Mouse (Mus musculus) MEL (cell line): Measurements from ENCODE around the gene Slc17a7. TPM values are rescaled to one million over a fixed set of nuclear protein-coding genes. Genes with fewer than 3 reads are reported as not detected.
A peak's percentile ranks its signal among the peaks of the same experiment; 100 is the strongest.
"Not testable (repeated sequence)": the region's sequence is repeated elsewhere in the genome, so short reads cannot be mapped to it uniquely, and the experiment has no call there.

Experiments used
- DNase-seq: peaks from one replicate; pipeline ENCODE4 v3.0.0; 2011; ENCODE audit warnings: low read depth, low spot score
- H3K27ac ChIP-seq: 2 replicates; pipeline ENCODE4 v1.5.1; 2012; ENCODE audit warnings: low read depth, mild to moderate bottlenecking, control low read depth, low read length, moderate library complexity; ENCODE audit not compliant: control insufficient read depth
- H3K27me3 ChIP-seq, 2 experiments: fragments of 150-350 bp in 1 of 2; sonication (generic) in 1 of 2; 2 replicates each; pipeline ENCODE4 v1.6.1; 2012; ENCODE audit warnings: low read length in 2 of 2, mild to moderate bottlenecking in 2 of 2, improper control_type of control experiment in 1 of 2, moderate library complexity in 1 of 2; ENCODE audit not compliant: insufficient read depth in 2 of 2, control insufficient read depth in 1 of 2
- H3K36me3 ChIP-seq, 2 experiments: 2 replicates each; pipeline ENCODE4 v1.6.1; 2012 to 2014; ENCODE audit warnings: low read length in 2 of 2, improper control_type of control experiment in 1 of 2, inconsistent platforms in 1 of 2, mild to moderate bottlenecking in 1 of 2; ENCODE audit not compliant: insufficient read depth in 2 of 2, control insufficient read depth in 1 of 2
- H3K4me1 ChIP-seq, 2 experiments: fragments of 150-350 bp in 1 of 2; sonication (generic) in 1 of 2; 2 replicates each; pipeline ENCODE4 v1.6.1; 2012; ENCODE audit warnings: low read length in 2 of 2, improper control_type of control experiment in 1 of 2, mild to moderate bottlenecking in 1 of 2; ENCODE audit not compliant: insufficient read depth in 2 of 2, control insufficient read depth in 1 of 2
- H3K4me3 ChIP-seq, 2 experiments: fragments of 150-350 bp in 1 of 2; sonication (generic) in 1 of 2; 2 replicates each; pipeline ENCODE4 v1.5.1; 2012; ENCODE audit warnings: low read depth in 2 of 2, low read length in 2 of 2, mild to moderate bottlenecking in 2 of 2, moderate library complexity in 2 of 2, control low read depth in 1 of 2, improper control_type of control experiment in 1 of 2; ENCODE audit not compliant: control insufficient read depth in 1 of 2, insufficient read depth in 1 of 2
- H3K79me2 ChIP-seq: 2 replicates; pipeline ENCODE4 v1.6.1; 2012; ENCODE audit warnings: mild to moderate bottlenecking, low read length, moderate library complexity; ENCODE audit not compliant: control insufficient read depth, poor library complexity, insufficient read depth
- H3K9ac ChIP-seq: 2 replicates; pipeline ENCODE4 v1.6.1; 2012; ENCODE audit warnings: low read depth, mild to moderate bottlenecking, control low read depth, low read length, moderate library complexity; ENCODE audit not compliant: control insufficient read depth, poor library complexity, severe bottlenecking
- H3K9me3 ChIP-seq: fragments of 150-350 bp; sonication (generic); replicated peaks from 2 replicates; pipeline ENCODE4 v1.6.1; 2012; ENCODE audit warnings: mild to moderate bottlenecking, low read length, improper control_type of control experiment, moderate library complexity; ENCODE audit not compliant: insufficient read depth
- CTCF ChIP-seq, 3 experiments: IDR thresholded peaks in 2 of 3; conservative IDR thresholded peaks in 1 of 3; 2 replicates each; pipeline ENCODE4 v1.5.1; 2011 to 2012; ENCODE audit warnings: low read length in 3 of 3, low read depth in 2 of 3, mild to moderate bottlenecking in 2 of 3, improper control_type of control experiment in 1 of 3, inconsistent platforms in 1 of 3, mixed read lengths in 1 of 3, moderate library complexity in 1 of 3; ENCODE audit not compliant: control insufficient read depth in 1 of 3, insufficient read depth in 1 of 3, poor library complexity in 1 of 3, severe bottlenecking in 1 of 3
- EP300 ChIP-seq, 2 experiments: IDR thresholded peaks; 2 replicates each; pipeline ENCODE4 v1.6.1; 2011; ENCODE audit warnings: improper control_type of control experiment in 2 of 2, low read length in 2 of 2, low read depth in 1 of 2, mild to moderate bottlenecking in 1 of 2
- GABPA ChIP-seq: IDR thresholded peaks from 2 replicates; pipeline ENCODE4 v1.6.1; 2012; ENCODE audit warnings: low read depth, mild to moderate bottlenecking, inconsistent platforms, low read length, improper control_type of control experiment, moderate library complexity
- MAFK ChIP-seq: IDR thresholded peaks from 2 replicates; pipeline ENCODE4 v1.6.1; 2011; ENCODE audit warnings: low read depth, mild to moderate bottlenecking, low read length, improper control_type of control experiment, borderline replicate concordance
- MAX ChIP-seq: IDR thresholded peaks from 2 replicates; pipeline ENCODE4 v1.6.1; 2011; ENCODE audit warnings: low read length, improper control_type of control experiment
- MXI1 ChIP-seq: IDR thresholded peaks from 2 replicates; pipeline ENCODE4 v1.6.1; 2011; ENCODE audit warnings: mild to moderate bottlenecking, low read depth, low read length, improper control_type of control experiment
- MYC ChIP-seq: IDR thresholded peaks from 2 replicates; pipeline ENCODE4 v1.6.1; 2011; ENCODE audit warnings: low read depth, mild to moderate bottlenecking, low read length, improper control_type of control experiment, moderate library complexity
- NELFE ChIP-seq: IDR thresholded peaks from 2 replicates; pipeline ENCODE4 v1.6.1; 2011; ENCODE audit warnings: low read depth, low read length, improper control_type of control experiment
- NRF1 ChIP-seq: IDR thresholded peaks from 2 replicates; pipeline ENCODE4 v1.6.1; 2014; ENCODE audit warnings: low read depth, mild to moderate bottlenecking, inconsistent platforms, low read length, improper control_type of control experiment, moderate library complexity; ENCODE audit not compliant: poor library complexity, insufficient read depth, severe bottlenecking
- POLR2AphosphoS5 ChIP-seq: IDR thresholded peaks from 2 replicates; pipeline ENCODE4 v1.6.1; 2012; ENCODE audit warnings: low read depth, borderline replicate concordance, mild to moderate bottlenecking, inconsistent platforms, low read length, moderate library complexity, mixed read lengths
- RAD21 ChIP-seq: IDR thresholded peaks from 2 replicates; pipeline ENCODE4 v1.6.1; 2011; ENCODE audit warnings: mild to moderate bottlenecking, low read depth, low read length, improper control_type of control experiment
- TAL1 ChIP-seq: IDR thresholded peaks from 2 replicates; pipeline ENCODE4 v1.6.1; 2012; ENCODE audit warnings: mild to moderate bottlenecking, inconsistent platforms, low read length, moderate library complexity, mixed read lengths
- TBP ChIP-seq: IDR thresholded peaks from 2 replicates; pipeline ENCODE4 v1.8.0; 2011; ENCODE audit warnings: low read depth, low read length, improper control_type of control experiment
- ZMIZ1 ChIP-seq: IDR thresholded peaks from 2 replicates; pipeline ENCODE4 v1.6.1; 2012; ENCODE audit warnings: low read depth, mild to moderate bottlenecking, inconsistent platforms, low read length, improper control_type of control experiment, moderate library complexity
- ZNF384 ChIP-seq: IDR thresholded peaks from 2 replicates; pipeline ENCODE4 v1.6.1; 2012; ENCODE audit warnings: low read depth, mild to moderate bottlenecking, inconsistent platforms, low read length, improper control_type of control experiment
- polyA plus RNA-seq, 2 experiments: library from polyadenylated mRNA; stranded (reverse) in 1 of 2; unstranded in 1 of 2; fragments of >175 nt in 1 of 2; fragments of >200 nt in 1 of 2; gene quantifications; 2 replicates each; pipeline versions ENCODE4 v1.2.1 to v1.2.4; 2012; ENCODE audit warnings: low replicate concordance in 2 of 2, low read depth in 1 of 2; ENCODE audit not compliant: insufficient read length in 2 of 2, insufficient read depth in 1 of 2, missing spikeins in 1 of 2
- total RNA-seq: library from RNA; depleted of rRNA; stranded (reverse); fragments of 300-350 nt; gene quantifications from 2 replicates; pipeline ENCODE4 v1.2.3, GENCODE M21; 2012

Slc17a7 gene
- total and polyA plus RNA-seq, 3 experiments = 0.23 to 1.0 TPM; not detected in 1

DNA sequence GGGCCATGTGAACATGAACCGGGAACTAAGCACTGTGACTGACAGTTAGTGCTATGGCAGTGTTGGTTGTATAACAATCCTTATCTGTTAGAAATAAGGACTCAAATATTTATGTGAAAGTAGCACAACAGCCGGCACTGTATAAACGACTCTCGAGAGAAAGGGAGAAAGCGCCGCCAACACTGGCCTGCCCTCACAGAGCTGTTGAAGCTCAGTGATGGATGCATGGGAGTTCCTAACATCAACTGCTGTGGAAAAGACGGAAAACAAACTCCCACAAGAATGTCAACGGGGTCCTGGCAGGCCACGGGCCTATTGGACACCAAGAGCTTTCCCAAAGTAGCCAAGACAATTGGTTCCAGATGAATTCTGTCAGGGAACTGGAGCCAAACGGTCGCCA, 12.4 kb upstream of the Slc17a7 start:
- peaks cover 7% of the 10 kb centered on the region; the same call in 1 of the 2 replicates for H3K79me2 ChIP-seq
- H3K9ac ChIP-seq = no peak overlapping the region
- H3K4me1 ChIP-seq = peaks cover 4 to 12% of the 10 kb centered on the region in 2 experiments; a peak in 3 of 4 replicates
- H3K27me3 ChIP-seq = no peaks in the 10 kb centered on the region
- H3K36me3 ChIP-seq = peaks cover 0 to 7% of the 10 kb centered on the region in 2 experiments; a peak in 3 of 4 replicates
- TF ChIP-seq NRF1 = no peak
- H3K27ac ChIP-seq = no peak overlapping the region
- no peak for DNase-seq
- no peaks in the 10 kb centered on the region for H3K9me3 ChIP-seq
- H3K4me3 ChIP-seq = no peak overlapping the region

DNA sequence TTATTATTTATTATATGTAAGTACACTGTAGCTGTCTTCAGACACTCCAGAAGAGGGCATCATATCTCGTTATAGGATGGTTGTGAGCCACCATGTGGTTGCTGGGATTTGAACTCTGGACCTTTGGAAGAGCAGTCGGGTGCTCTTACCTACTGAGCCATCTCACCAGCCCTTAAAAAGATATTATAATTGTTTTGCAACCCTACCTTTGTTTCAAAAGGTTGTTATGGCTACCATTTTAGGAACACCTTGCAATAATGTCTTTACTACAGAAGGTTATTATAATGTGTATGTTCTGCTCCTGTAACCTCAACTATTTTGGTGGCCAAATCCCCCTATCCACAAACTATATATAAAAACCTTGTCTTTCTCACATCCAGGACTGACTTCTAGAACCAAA, 10.7 kb upstream of the Slc17a7 start:
- H3K4me3 ChIP-seq, H3K79me2 ChIP-seq, H3K36me3 ChIP-seq, H3K27ac ChIP-seq, H3K27me3 ChIP-seq, H3K9me3 ChIP-seq: not testable (repeated sequence)
- TF ChIP-seq CTCF (IDR thresholded peaks at IDR 0.05 in 2 of 3, conservative IDR thresholded peaks at IDR 0.05 in 1 of 3; ENCODE audit: control insufficient read depth in 1 of 3, insufficient read depth in 1 of 3, low read depth in 2 of 3, low read length in 3 of 3, poor library complexity in 1 of 3, severe bottlenecking in 1 of 3) (0 out of 6 replicates have a peak, but pooled peaks of 1 of the 3 experiments have one; percentile 3), TBP (peak; percentile 94), MAFK (peak; percentile 24; the same call in 1 of the 2 replicates), MYC (0 out of 2 replicates have a peak, but pooled peaks have one; percentile 37)
- Histone ChIP-seq H3K4me1 (peaks cover 4 to 12% of the 10 kb centered on the region in 2 experiments; a peak in 3 of 4 replicates), H3K9ac (peak overlapping the region; percentile 99)
- peak; percentile 31 for DNase-seq

DNA sequence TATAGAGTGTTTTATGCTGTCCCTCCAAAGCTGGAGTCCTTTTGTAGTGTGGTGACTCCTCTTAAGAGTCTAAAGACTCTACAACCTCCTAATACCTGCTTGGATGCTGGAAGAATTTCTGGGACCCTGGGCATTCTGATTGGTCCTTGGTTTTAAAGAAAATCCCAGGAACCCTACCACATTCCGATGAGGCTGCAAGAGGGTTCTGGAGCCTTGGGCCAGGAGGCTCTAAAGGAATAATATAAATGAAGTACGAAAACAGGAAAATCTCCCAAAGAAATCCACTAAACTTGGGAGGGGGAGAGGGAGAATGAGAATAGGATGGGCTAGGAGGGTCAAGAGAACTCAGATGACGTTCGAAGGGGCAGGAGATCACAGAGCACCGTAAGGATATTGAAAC, 10.2 kb upstream of the Slc17a7 start:
- Histone ChIP-seq H3K27me3 (no peaks in the 10 kb centered on the region), H3K36me3 (peaks cover 0 to 7% of the 10 kb centered on the region in 2 experiments; a peak in 2 of 4 replicates), H3K27ac (peak overlapping the region; percentile 92), H3K79me2 (peaks cover 7% of the 10 kb centered on the region; the same call in 1 of the 2 replicates), H3K4me1 (peaks cover 4 to 12% of the 10 kb centered on the region in 2 experiments; a peak in 3 of 4 replicates), H3K9me3 (no peaks in the 10 kb centered on the region), H3K4me3 (peak overlapping the region; percentile 84 to 85), H3K9ac (peak overlapping the region; percentile 99)
- DNase-seq = peak; percentile 24
- TF ChIP-seq MAFK = no peak
- TF ChIP-seq MAX = no peak
- no peak for TF ChIP-seq EP300 (IDR thresholded peaks at IDR 0.05; ENCODE audit: low read depth in 1 of 2, low read length in 2 of 2)
- no peak for TF ChIP-seq MXI1
- no peak for TF ChIP-seq RAD21
- TF ChIP-seq ZNF384 = no peak
- no peak for TF ChIP-seq NELFE
- no peak for TF ChIP-seq TBP
- no peak for TF ChIP-seq GABPA
- no peak for TF ChIP-seq POLR2AphosphoS5
- TF ChIP-seq TAL1 = no peak
- TF ChIP-seq ZMIZ1 = no peak
- TF ChIP-seq MYC = no peak
